Mouse (Mus musculus) lung, adult 2 months (tissue): Measurements from ENCODE around the gene Cys1. TPM values are rescaled to one million over a fixed set of nuclear protein-coding genes. Genes with fewer than 3 reads are reported as not detected.

Source experiments
- DNase-seq: peaks from one replicate; pipeline ENCODE4 v3.0.0; 2022
- H3K4me1 ChIP-seq: fragments of 200-500 bp; 2 replicates; pipeline ENCODE4 v1.6.1; 2011; ENCODE audit warnings: low read length; ENCODE audit not compliant: control insufficient read depth, insufficient read depth
- H3K4me3 ChIP-seq: fragments of 200-500 bp; replicated peaks from 2 replicates; pipeline ENCODE3; 2011; ENCODE audit warnings: low read depth, mild to moderate bottlenecking, control low read depth, low read length; ENCODE audit errors: extremely low read depth
- CTCF ChIP-seq: fragments of 200-500 bp; IDR thresholded peaks from 2 replicates; pipeline ENCODE4 v1.5.1; 2011; ENCODE audit warnings: mild to moderate bottlenecking, low read length, control low read depth; ENCODE audit not compliant: insufficient read depth
- POLR2A ChIP-seq: fragments of 200-500 bp; IDR thresholded peaks from 2 replicates; pipeline ENCODE4 v1.6.1; 2011; ENCODE audit warnings: low read depth, mild to moderate bottlenecking, control low read depth, low read length, borderline replicate concordance; ENCODE audit errors: extremely low read depth
- WGBS: fragments of 180-500 bp; shearing (Covaris S2); methylation state at CpG from one replicate; pipeline ENCODE4 v1.1.7; 2018; 5-methylcytosine and 5-hydroxymethylcytosine counted together
- polyA plus RNA-seq: library from polyadenylated mRNA; depleted of rRNA; stranded (reverse); fragments of >200 nt; gene quantifications from 2 replicates; pipeline ENCODE4 v1.2.3, GENCODE M21; 2012

The Cys1 gene
- polyA plus RNA-seq, 1 experiment: 16.7 TPM

DNA sequence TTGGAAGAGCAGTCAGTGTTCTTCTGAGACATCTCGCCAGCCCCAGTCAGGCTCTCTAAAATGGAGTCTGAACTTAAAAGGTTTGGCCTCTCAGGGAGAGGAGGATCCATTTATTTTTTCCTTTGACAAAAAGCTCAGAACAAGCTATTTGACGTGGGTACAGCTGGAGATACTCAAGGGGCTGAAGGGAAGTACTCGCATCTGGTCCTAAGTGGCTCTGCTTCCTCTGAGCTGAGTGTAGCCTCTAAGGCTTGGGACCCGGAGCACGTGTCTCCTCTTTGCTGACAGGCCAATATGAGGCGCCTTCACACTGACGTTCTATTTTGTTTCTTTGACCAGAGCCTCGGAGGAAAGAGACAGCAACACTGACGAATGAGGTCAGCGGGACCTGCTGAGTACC, 18.0 kb upstream of the Cys1 start:
- WGBS: 55% methylated on average over 10 of the region's 10 CpGs
- TF ChIP-seq CTCF (no peak), POLR2A (no peak)
- H3K4me3 ChIP-seq: no peak overlapping the region
- H3K4me1 ChIP-seq: no peaks in the 10 kb centered on the region
- no peak for DNase-seq

GRCm38 (mm10) chr12:24698514-24698913, 16.9 kb upstream of the Cys1 start:
- DNase-seq: no peak
- no peak for TF ChIP-seq POLR2A
- no peak for TF ChIP-seq CTCF
- Histone ChIP-seq H3K4me3 (no peak overlapping the region), H3K4me1 (no peaks in the 10 kb centered on the region)
- WGBS: 64% methylated on average over 3 of the region's 3 CpGs

GRCm38 (mm10) chr12:24697484-24698204, 16.0 kb upstream of the Cys1 start:
- no peak for TF ChIP-seq CTCF
- no peaks in the 10 kb centered on the region for H3K4me1 ChIP-seq
- WGBS: 58% methylated on average over 8 of the region's 8 CpGs
- H3K4me3 ChIP-seq: no peak overlapping the region
- DNase-seq: no peak

GRCm38 (mm10) chr12:24696500-24697483, 15.2 kb upstream of the Cys1 start:
- H3K4me1 ChIP-seq: no peaks in the 10 kb centered on the region
- no peak overlapping the region for H3K4me3 ChIP-seq
- peak; percentile 80 for DNase-seq
- WGBS: 34% methylated on average over 16 of the region's 16 CpGs
- no peak for TF ChIP-seq POLR2A
- peak; percentile 97 for TF ChIP-seq CTCF

DNA sequence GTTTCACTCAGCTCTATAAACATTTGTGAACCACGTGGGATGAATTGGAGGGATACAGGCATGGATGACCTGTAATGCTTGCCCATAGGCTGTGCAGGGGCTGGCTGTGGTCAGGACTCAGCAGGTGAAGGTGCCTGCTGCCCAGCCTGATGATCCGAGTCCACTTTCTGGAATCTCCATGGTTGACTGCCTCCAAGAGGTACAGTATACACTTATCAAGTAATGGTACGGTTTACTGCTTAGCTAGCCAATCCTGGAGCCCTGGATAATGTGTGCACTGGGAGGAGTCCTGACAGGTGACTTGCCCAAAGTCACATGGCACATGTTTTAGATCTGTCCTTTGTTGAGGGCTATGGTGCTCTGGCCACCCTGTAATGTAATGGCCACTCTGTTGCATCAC, 8.7 kb upstream of the Cys1 start:
- no peak for TF ChIP-seq CTCF
- no peak for TF ChIP-seq POLR2A
- no peaks in the 10 kb centered on the region for H3K4me1 ChIP-seq
- WGBS: 77% methylated on average over 3 of the region's 3 CpGs
- DNase-seq: no peak
- no peak overlapping the region for H3K4me3 ChIP-seq

GRCm38 (mm10) chr12:24686696-24687346, 5.2 kb upstream of the Cys1 start:
- 67% methylated on average over 11 of the region's 11 CpGs for WGBS
- TF ChIP-seq CTCF (no peak), POLR2A (no peak)
- no peaks in the 10 kb centered on the region for H3K4me1 ChIP-seq
- H3K4me3 ChIP-seq: no peak overlapping the region
- no peak for DNase-seq

- 55% methylated on average over 6 of the region's 6 CpGs for WGBS
- DNase-seq: no peak
- no peak overlapping the region for H3K4me3 ChIP-seq
These were observed 4.6 kb upstream of the Cys1 start for GRCm38 (mm10) chr12:24686038-24686695.

DNA sequence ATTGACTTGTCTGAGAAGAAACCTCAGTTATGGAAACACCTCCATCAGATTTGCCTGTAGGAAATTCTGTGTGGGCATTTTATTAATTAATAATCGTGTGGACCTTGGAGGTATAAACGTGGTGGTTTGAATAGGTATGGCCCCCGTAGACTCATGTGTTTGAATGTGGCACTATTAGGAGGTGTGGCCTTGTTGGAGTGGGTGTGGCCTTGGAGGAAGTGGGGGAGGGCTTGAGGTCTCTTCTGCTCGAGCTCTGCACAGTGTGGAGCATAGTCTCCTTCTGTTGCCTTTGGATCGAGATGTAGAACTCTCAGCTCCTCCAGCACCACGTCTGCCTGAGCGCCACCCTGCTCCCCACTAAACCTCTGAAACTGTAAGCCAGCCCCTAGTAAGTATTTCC, 1.8 kb upstream of the Cys1 start:
- WGBS: 71% methylated on average over 7 of the region's 7 CpGs
- no peak for DNase-seq
- Histone ChIP-seq H3K4me1 (no peaks in the 10 kb centered on the region; the same call in 1 of the 2 replicates), H3K4me3 (no peak overlapping the region)
- TF ChIP-seq CTCF: no peak
- no peak for TF ChIP-seq POLR2A

More at GRCm38 (mm10) chr12:24686038-24686695, 4.6 kb upstream of the Cys1 start:
- no peaks in the 10 kb centered on the region for H3K4me1 ChIP-seq
- TF ChIP-seq CTCF: no peak
- TF ChIP-seq POLR2A: no peak

- 34% methylated on average over 8 of the region's 8 CpGs for WGBS
- H3K4me3 ChIP-seq: no peak overlapping the region
- TF ChIP-seq CTCF (no peak), POLR2A (no peak)
- no peaks in the 10 kb centered on the region; the same call in 1 of the 2 replicates for H3K4me1 ChIP-seq
- peak; percentile 32 for DNase-seq
These were observed 950 bp upstream of the Cys1 start for GRCm38 (mm10) chr12:24682563-24682962.
